Mouse (Mus musculus) embryonic facial prominence, embryonic 15.5 days (tissue): Measurements from ENCODE around the gene Vipr1. TPM values are rescaled to one million over a fixed set of nuclear protein-coding genes. Genes with fewer than 3 reads are reported as not detected.

Experiments
- ATAC-seq: fragments of 200-750 bp; cut with Nextera tagmentation; 2 replicates; pipeline ENCODE4 v1.8.0; 2017; ENCODE audit warnings: low read depth, moderate TSS enrichment; ENCODE audit not compliant: insufficient number of reproducible peaks, low FRiP score, low TSS enrichment
- H3K27ac ChIP-seq: fragments of 300-500 bp; sonication (generic); replicated peaks from 2 replicates; pipeline ENCODE4 v1.5.1; 2015; ENCODE audit warnings: mild to moderate bottlenecking, inconsistent platforms
- H3K27me3 ChIP-seq: fragments of 300-500 bp; sonication (generic); 2 replicates; pipeline ENCODE4 v1.6.1; 2015; ENCODE audit warnings: inconsistent platforms
- H3K36me3 ChIP-seq: fragments of 300-500 bp; sonication (generic); 2 replicates; pipeline ENCODE4 v1.6.1; 2015; ENCODE audit warnings: mild to moderate bottlenecking, inconsistent platforms
- H3K4me1 ChIP-seq: fragments of 300-500 bp; sonication (generic); 2 replicates; pipeline ENCODE4 v1.6.1; 2015; ENCODE audit warnings: inconsistent platforms
- H3K4me2 ChIP-seq: fragments of 300-500 bp; sonication (generic); replicated peaks from 2 replicates; pipeline ENCODE4 v1.6.1; 2015; ENCODE audit warnings: mild to moderate bottlenecking, inconsistent platforms
- H3K4me3 ChIP-seq: fragments of 300-500 bp; sonication (generic); replicated peaks from 2 replicates; pipeline ENCODE4 v1.5.1; 2015; ENCODE audit warnings: mild to moderate bottlenecking, inconsistent platforms
- H3K9ac ChIP-seq: fragments of 300-500 bp; sonication (generic); 2 replicates; pipeline ENCODE4 v1.6.1; 2015; ENCODE audit warnings: inconsistent platforms
- H3K9me3 ChIP-seq: fragments of 300-500 bp; sonication (generic); replicated peaks from 2 replicates; pipeline ENCODE4 v1.6.1; 2016; ENCODE audit warnings: inconsistent platforms
- WGBS: fragments of 180-500 bp; shearing (Covaris S2); methylation state at CpG from one replicate; pipeline ENCODE4 v1.1.7; 2015; 5-methylcytosine and 5-hydroxymethylcytosine counted together
- polyA plus RNA-seq: library from polyadenylated mRNA; unstranded; fragments of >200 nt; fragmentation: Nextera tagmentation; extraction: Ambion mirVana; gene quantifications from 2 replicates; pipeline ENCODE4 v1.2.1, GENCODE M21; 2015

Vipr1 gene
- polyA plus RNA-seq, 1 experiment from 2014 or later = 0.63 TPM

- Histone ChIP-seq H3K27me3 (no peaks in the 10 kb centered on the region), H3K27ac (peak overlapping the region; percentile 97), H3K9me3 (no peaks in the 10 kb centered on the region), H3K9ac (peak overlapping the region; percentile 83), H3K4me3 (peak overlapping the region; percentile 66), H3K4me1 (peaks cover 11% of the 10 kb centered on the region), H3K36me3 (no peaks in the 10 kb centered on the region), H3K4me2 (peak overlapping the region; percentile 78)
- ATAC-seq = peak; percentile 31; the same call in 1 of the 2 replicates
- WGBS = 1% methylated on average over 81 of the region's 87 CpGs
Observed at GRCm38 (mm10) chr9:121719347-121720331, 77.1 kb downstream of the Vipr1 start.

Other genes with a start within 250 kb of the Vipr1 start
- gene Cck, start 147.0 kb upstream of the Vipr1 start, polyA plus RNA-seq = 2.3 TPM in 2 replicates
- 0.74 and 1.0 TPM in 2 replicates for gene Lyzl4, start 620 bp upstream of the Vipr1 start, polyA plus RNA-seq
- gene Sec22c, start 62.8 kb downstream of the Vipr1 start, polyA plus RNA-seq = 14.4 and 15.3 TPM in 2 replicates
- gene Ss18l2, start 67.6 kb downstream of the Vipr1 start, polyA plus RNA-seq = 111 and 116 TPM in 2 replicates
- gene Nktr, start 76.5 kb downstream of the Vipr1 start, polyA plus RNA-seq = 66.5 and 71.5 TPM in 2 replicates
- 34.0 and 35.4 TPM in 2 replicates for gene Zfp651, start 116.6 kb downstream of the Vipr1 start, polyA plus RNA-seq
- gene Klhl40, start 134.9 kb downstream of the Vipr1 start, polyA plus RNA-seq = 16.7 and 23.2 TPM in 2 replicates
- gene Hhatl, start 149.8 kb downstream of the Vipr1 start, polyA plus RNA-seq = 1.2 and 2.5 TPM in 2 replicates
- 2.4 and 3.1 TPM in 2 replicates for gene Ccdc13, start 196.7 kb downstream of the Vipr1 start, polyA plus RNA-seq
- gene Higd1a, start 215.6 kb downstream of the Vipr1 start, polyA plus RNA-seq = 212 and 224 TPM in 2 replicates